ENCODE assay signal across 8 mouse cellular contexts in genomic region chr10:45000027-45000840, GRCm38 (mm10).
DNase-seq lines count a peak whose midpoint lies in the region; ATAC-seq and TF ChIP-seq lines count a peak whose summit lies in the region.

No protein-coding gene starts in this region.

- peak overlapping the region; percentile 31 for H3K4me3 ChIP-seq in bone marrow macrophage, adult 2 months (ENCODE audit: insufficient read depth, low read length)
- peak overlapping the region; percentile 35 for H3K4me3 ChIP-seq in heart, embryonic 15.5 days
- peak overlapping the region; percentile 20 for H3K4me3 ChIP-seq in limb, embryonic 14.5 days (replicated peaks; ENCODE audit: low read length)

- no peaks in the 10 kb centered on the region; the same call in 1 of the 2 replicates for H3K27me3 ChIP-seq in heart, embryonic 15.5 days
- no peaks in the 10 kb centered on the region for H3K27me3 ChIP-seq in limb, embryonic 14.5 days (ENCODE audit: control insufficient read depth, insufficient read depth, low read length)

- peaks cover 19% of the 10 kb centered on the region for H3K4me1 ChIP-seq in bone marrow macrophage, adult 2 months (ENCODE audit: control insufficient read depth, insufficient read depth, low read length)
- peaks cover 22% of the 10 kb centered on the region for H3K4me1 ChIP-seq in heart, embryonic 15.5 days (replicated peaks)
- H3K4me1 ChIP-seq in limb, embryonic 14.5 days (ENCODE audit: control insufficient read depth, insufficient read depth, low read length): peaks cover 33% of the 10 kb centered on the region

- no peaks in the 10 kb centered on the region for H3K36me3 ChIP-seq in heart, embryonic 15.5 days
- H3K36me3 ChIP-seq in limb, embryonic 14.5 days (ENCODE audit: control insufficient read depth, insufficient read depth, low read length): no peaks in the 10 kb centered on the region

- H3K9ac ChIP-seq in heart, embryonic 15.5 days: peak overlapping the region; percentile 34
- H3K9ac ChIP-seq in limb, embryonic 14.5 days (ENCODE audit: low read depth, low read length, severe bottlenecking): peak overlapping the region; percentile 40

- H3K9me3 ChIP-seq in heart, embryonic 15.5 days (replicated peaks): no peaks in the 10 kb centered on the region
- H3K9me3 ChIP-seq in limb, embryonic 14.5 days (ENCODE audit: control insufficient read depth, low read length): no peaks in the 10 kb centered on the region

- no peak overlapping the region for H3K27ac ChIP-seq in bone marrow macrophage, adult 2 months (ENCODE audit: insufficient read depth, low read depth, low read length)
- H3K27ac ChIP-seq in heart, embryonic 15.5 days: no peak overlapping the region
- H3K27ac ChIP-seq in limb, embryonic 14.5 days (replicated peaks; ENCODE audit: low read depth, low read length): 0 out of 2 replicates have a peak overlapping the region, but pooled peaks have one; percentile 1

- H3K4me2 ChIP-seq in heart, embryonic 15.5 days: peak overlapping the region; percentile 61
- peak overlapping the region; percentile 53 for H3K4me2 ChIP-seq in limb, embryonic 14.5 days (replicated peaks; ENCODE audit: low read depth, low read length, severe bottlenecking)

- no peak for TF ChIP-seq POLR2A in bone marrow macrophage, adult 2 months (IDR thresholded peaks at IDR 0.05; ENCODE audit: borderline replicate concordance, low read depth, low read length)
- TF ChIP-seq POLR2A in limb, embryonic 14.5 days (IDR thresholded peaks at IDR 0.05; ENCODE audit: borderline replicate concordance, extremely low read depth, insufficient read depth, insufficient read length): no peak

- no peak for ATAC-seq in heart, embryonic 15.5 days (replicated peaks; ENCODE audit: insufficient number of reproducible peaks, insufficient read depth, low FRiP score, low read depth)
- no peak for ATAC-seq in limb, embryonic 14.5 days (ENCODE audit: low FRiP score, low read depth)

- DNase-seq in cerebellum, postnatal 10 days: peak; percentile 33 to 35
- no peak for DNase-seq in cerebellum, adult 9-11 months
- DNase-seq in limb, embryonic 14.5 days (ENCODE audit: low spot score): no peak
- peak; percentile 37 for DNase-seq in neural tube, embryonic 10.5 days (ENCODE audit: extremely low spot score, low spot score)
- DNase-seq in adrenal gland, postnatal 25 days: no peak
- DNase-seq in thymus, adult 18-20 months: no peak

- WGBS in heart, embryonic 15.5 days: 44% methylated on average over 18 of the region's 18 CpGs
- 31% methylated on average over 18 of the region's 18 CpGs for WGBS in limb, embryonic 14.5 days

- TF ChIP-seq CTCF in bone marrow macrophage, adult 2 months (IDR thresholded peaks at IDR 0.05; ENCODE audit: low read depth, low read length): no peak

Comparison
In these comparisons a context has a peak if more than half of its experiments do, and no peak if none do; other contexts are left out.
1. DNase-seq: peak in cerebellum, postnatal 10 days (2 of 2) and neural tube, embryonic 10.5 days (single experiment); none in cerebellum, adult 9-11 months (single experiment), limb, embryonic 14.5 days (single experiment), adrenal gland, postnatal 25 days (single experiment) and thymus, adult 18-20 months (0 of 2).
2. Peak in every context shown above with its lines, with median percentiles within 50 percentile points of each other: H3K4me3 ChIP-seq.